Mouse (Mus musculus): Measurements from ENCODE around the gene Tmem189. TPM values are rescaled to one million over a fixed set of nuclear protein-coding genes. Genes with fewer than 3 reads are reported as not detected.
"Not testable (repeated sequence)": the region's sequence is repeated elsewhere in the genome, so short reads cannot be mapped to it uniquely, and the experiment has no call there.

The Tmem189 gene
- polyA plus RNA-seq, 1 experiment from 2014 or later, result 40.1 TPM

- WGBS, result 85% methylated on average over 4 of the region's 4 CpGs
- no peak overlapping the region for H3K27ac ChIP-seq
- ATAC-seq (ENCODE audit: low FRiP score, low read depth), result no peak
- no peak overlapping the region for H3K4me3 ChIP-seq
- H3K4me1 ChIP-seq, result peaks cover 37% of the 10 kb centered on the region
- H3K4me2 ChIP-seq (replicated peaks), result no peak overlapping the region
- peak overlapping the region; percentile 92; the same call in 1 of the 2 replicates for H3K9ac ChIP-seq
- H3K27me3 ChIP-seq, result 0 out of 2 replicates have a peak, but pooled peaks cover 5% of the 10 kb centered on the region
- peaks cover 32% of the 10 kb centered on the region for H3K36me3 ChIP-seq
- H3K9me3 ChIP-seq, result no peaks in the 10 kb centered on the region
These were observed 31.6 kb downstream of the Tmem189 start for GRCm38 (mm10) chr2:167657973-167658372.

DNA sequence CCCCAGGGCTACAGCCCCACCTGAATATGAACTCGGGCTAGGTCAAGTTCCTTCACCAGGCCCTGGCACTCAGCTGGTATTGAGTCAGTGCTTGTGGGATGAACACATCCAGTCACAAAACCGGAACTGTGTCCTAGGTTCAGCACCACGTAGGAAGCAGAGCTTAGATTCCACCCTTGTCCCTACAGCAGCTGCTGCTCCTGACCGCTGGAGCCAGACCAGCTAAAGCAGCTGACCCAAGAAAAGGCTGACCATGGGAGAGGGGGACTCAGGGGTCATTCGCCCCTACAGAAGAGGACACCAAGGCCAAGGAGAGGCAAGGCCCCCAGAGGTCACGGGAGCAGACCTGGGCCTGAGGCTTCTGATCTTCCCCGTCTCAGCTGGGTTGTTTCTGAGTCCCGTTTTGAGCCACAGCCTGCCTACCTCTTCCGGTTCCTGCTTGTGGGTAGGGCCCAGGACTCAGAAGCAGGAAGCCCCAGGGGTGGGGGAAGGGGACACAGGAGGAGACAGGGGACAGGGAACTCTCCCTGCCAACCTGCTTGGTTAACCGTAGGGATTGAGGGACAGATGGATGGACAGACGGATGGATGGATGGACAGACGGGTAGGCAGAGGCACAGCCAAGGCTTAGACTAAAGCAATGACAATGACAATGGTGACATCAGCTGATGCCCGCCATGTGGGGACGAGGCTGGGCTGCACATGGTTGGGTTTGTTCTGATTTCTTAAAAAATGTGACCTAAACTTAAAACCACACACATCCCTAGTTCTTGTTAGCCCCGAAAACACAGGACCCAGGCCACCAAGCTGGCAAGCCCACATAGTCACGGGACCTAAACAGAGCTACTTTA lies 32.8 kb downstream of the Tmem189 start:
- WGBS, result 85% methylated on average over 16 of the region's 16 CpGs
- Histone ChIP-seq H3K36me3 (peaks cover 43% of the 10 kb centered on the region), H3K9ac (no peak overlapping the region), H3K27me3 (no peaks in the 10 kb centered on the region), H3K4me2 (replicated peaks) (no peak overlapping the region), H3K4me1 (peaks cover 30% of the 10 kb centered on the region), H3K27ac (no peak overlapping the region), H3K9me3 (no peaks in the 10 kb centered on the region), H3K4me3 (no peak overlapping the region)
- ATAC-seq (ENCODE audit: low FRiP score, low read depth), result no peak

- Histone ChIP-seq H3K4me3 (no peak overlapping the region), H3K9me3 (no peaks in the 10 kb centered on the region), H3K9ac (no peak overlapping the region), H3K4me2 (replicated peaks) (no peak overlapping the region), H3K27me3 (no peaks in the 10 kb centered on the region), H3K27ac (no peak overlapping the region), H3K4me1 (peaks cover 21% of the 10 kb centered on the region), H3K36me3 (peaks cover 59% of the 10 kb centered on the region)
- 79% methylated on average over 10 of the region's 10 CpGs for WGBS
- no peak for ATAC-seq (ENCODE audit: low FRiP score, low read depth)
These were observed 34.6 kb downstream of the Tmem189 start for GRCm38 (mm10) chr2:167654911-167655600.

DNA sequence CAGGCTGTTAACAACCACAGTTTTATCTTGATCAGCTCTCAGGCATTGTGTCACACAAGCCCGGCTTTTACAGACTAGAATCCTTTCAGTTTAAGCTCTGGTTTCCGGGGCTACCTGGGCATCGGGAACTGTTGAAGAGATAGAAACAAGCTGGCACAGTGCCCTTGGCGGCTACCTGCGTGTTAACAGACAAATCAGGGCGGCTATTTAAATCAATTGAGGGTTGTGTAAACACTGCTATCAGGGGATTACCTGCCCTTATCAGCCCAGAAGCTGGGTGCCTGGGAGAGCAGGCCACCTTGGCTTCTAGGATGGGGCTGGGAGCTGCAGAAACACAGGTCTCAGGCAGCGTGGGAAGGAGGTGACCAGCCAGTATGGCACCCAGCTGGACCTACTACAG lies 36.9 kb downstream of the Tmem189 start:
- 83% methylated on average over 7 of the region's 7 CpGs for WGBS
- peaks cover 72% of the 10 kb centered on the region for H3K36me3 ChIP-seq

DNA sequence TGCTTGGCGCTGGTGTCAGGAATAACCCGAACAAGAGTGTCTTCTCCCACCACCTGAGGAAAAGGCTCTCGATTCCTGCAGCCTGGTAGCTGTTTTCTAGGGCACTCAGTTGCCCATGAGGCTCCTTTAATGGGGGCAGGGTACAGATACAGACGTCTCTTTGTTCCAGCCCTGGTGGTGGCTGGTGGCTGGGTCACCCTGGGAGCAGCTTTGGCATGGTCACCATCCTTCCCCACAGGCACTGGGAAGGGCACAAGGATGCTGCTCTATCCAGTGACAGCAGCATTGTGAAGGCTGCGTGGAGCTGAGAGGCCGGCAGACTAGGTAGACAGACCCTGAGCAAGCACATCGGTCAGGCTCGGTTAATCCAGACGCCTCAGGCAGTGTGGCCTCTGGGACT lies 38.0 kb downstream of the Tmem189 start:
- H3K27ac ChIP-seq, result no peak overlapping the region
- no peaks in the 10 kb centered on the region for H3K9me3 ChIP-seq
- H3K27me3 ChIP-seq, result no peaks in the 10 kb centered on the region
- H3K36me3 ChIP-seq, result peaks cover 74% of the 10 kb centered on the region
- no peak for ATAC-seq (ENCODE audit: low FRiP score, low read depth)
- WGBS, result 93% methylated on average over 9 of the region's 9 CpGs
- H3K4me3 ChIP-seq, result no peak overlapping the region
- H3K4me1 ChIP-seq, result peaks cover 4% of the 10 kb centered on the region; the same call in 1 of the 2 replicates
- H3K4me2 ChIP-seq (replicated peaks), result no peak overlapping the region
- no peak overlapping the region for H3K9ac ChIP-seq

More for the DNA sequence above, 36.9 kb downstream of the Tmem189 start:
- H3K9ac ChIP-seq, result no peak overlapping the region
- no peak overlapping the region for H3K4me2 ChIP-seq (replicated peaks)
- H3K4me3 ChIP-seq, result no peak overlapping the region
- ATAC-seq (ENCODE audit: low FRiP score, low read depth), result no peak
- H3K9me3 ChIP-seq, result no peaks in the 10 kb centered on the region
- no peak overlapping the region for H3K27ac ChIP-seq
- H3K27me3 ChIP-seq, result no peaks in the 10 kb centered on the region
- peaks cover 4% of the 10 kb centered on the region; the same call in 1 of the 2 replicates for H3K4me1 ChIP-seq

DNA sequence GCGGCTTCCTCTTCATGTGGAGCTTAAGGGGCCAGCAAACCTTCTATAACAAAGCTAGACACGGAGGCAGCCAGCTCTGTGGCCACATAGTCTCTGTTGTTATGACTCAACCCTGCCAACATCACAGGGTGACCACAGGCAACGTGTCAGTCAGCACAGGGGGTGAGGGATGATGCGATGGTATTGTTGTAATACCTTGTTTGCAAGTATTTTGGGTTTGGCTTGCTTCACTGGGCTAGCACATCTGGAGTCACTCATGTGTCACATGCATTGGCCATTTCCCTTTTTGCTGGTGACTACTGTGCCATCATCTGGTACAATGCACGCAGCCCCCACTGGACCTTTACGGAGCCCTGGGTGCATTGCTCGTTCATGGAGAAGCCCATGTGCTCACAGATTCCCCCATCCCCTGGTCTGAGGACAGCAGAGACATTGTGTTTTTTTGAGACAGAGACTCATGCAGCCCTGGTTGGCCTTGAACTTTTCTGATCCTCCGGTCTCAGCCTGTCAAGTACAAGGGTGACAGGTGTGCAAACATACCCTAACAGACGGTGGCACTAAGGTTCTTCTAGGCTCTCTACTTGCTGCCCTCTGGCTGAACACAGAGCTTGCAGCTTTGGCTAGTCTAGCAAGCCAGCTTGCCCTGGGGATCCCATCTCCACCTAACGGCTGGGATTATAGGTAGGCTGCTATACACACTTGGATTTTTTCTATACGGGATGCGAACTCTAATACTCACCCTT lies 40.2 kb downstream of the Tmem189 start:
- no peak overlapping the region for H3K9ac ChIP-seq
- no peaks in the 10 kb centered on the region for H3K4me1 ChIP-seq
- H3K4me2 ChIP-seq (replicated peaks), result no peak overlapping the region
- 86% methylated on average over 12 of the region's 12 CpGs for WGBS
- H3K9me3 ChIP-seq, result no peaks in the 10 kb centered on the region
- peaks cover 85% of the 10 kb centered on the region for H3K36me3 ChIP-seq
- no peak overlapping the region for H3K4me3 ChIP-seq
- H3K27me3 ChIP-seq, result no peaks in the 10 kb centered on the region
- no peak overlapping the region for H3K27ac ChIP-seq
- ATAC-seq (ENCODE audit: low FRiP score, low read depth), result no peak

DNA sequence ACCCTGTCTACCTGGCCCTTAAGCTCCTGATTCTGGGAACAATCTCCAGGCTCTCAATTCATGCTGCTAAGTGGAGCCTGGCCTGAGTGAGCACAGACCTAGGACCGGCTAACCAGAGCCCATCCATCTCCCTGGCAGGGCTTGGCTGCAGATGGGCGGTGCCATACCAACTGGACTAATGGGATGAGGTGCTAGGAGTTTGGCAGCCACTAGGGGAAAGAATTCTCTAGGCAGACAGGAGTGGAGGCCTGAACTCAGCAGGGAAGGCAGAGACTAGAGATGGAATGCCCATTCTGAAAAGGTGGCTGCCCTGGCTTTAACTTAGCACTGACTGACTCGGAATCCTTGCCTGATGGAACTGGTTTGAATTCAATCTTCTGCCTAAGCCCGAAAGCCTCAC lies 43.2 kb downstream of the Tmem189 start:
- Histone ChIP-seq H3K9me3 (no peaks in the 10 kb centered on the region), H3K36me3 (peaks cover 76% of the 10 kb centered on the region), H3K27ac (no peak overlapping the region), H3K27me3 (no peaks in the 10 kb centered on the region), H3K4me1 (no peaks in the 10 kb centered on the region), H3K9ac (no peak overlapping the region), H3K4me2 (replicated peaks) (no peak overlapping the region), H3K4me3 (no peak overlapping the region)
- 68% methylated on average over 4 of the region's 4 CpGs for WGBS
- ATAC-seq (ENCODE audit: low FRiP score, low read depth), result no peak

DNA sequence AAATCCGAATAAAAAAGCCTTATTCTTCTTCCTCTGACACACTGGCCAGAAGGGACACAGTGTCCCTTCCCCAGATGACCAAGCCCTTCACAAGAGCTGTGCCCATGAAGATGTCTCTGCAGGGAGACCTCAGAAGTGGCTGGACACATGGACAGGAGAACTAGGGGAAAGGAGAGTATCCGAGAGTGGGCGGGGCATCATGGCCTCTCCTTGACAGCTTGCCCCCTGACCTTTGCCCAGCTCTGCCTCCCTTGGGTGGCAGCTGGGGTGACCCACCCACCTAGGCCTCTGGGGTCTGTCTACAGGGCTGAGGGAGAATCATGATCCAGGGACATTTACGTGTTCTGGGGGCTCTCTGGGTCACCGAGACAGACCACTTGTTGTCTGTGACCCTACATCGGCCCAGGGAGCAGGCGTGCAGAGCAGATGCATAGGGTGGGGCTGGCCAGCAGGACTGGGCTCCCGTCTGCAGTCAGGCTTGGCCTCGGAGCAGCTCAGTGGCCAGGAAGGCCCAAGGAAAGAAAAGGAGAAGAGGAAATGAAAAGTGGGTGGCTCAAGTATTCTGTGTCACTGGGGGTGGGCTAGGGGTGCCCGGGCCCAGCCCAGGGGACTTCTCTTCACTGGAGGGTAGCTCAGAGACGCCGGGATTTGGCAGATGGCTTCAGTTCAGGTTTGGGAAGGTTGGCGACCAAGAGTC lies 46.1 kb downstream of the Tmem189 start:
- H3K27ac ChIP-seq; ATAC-seq (ENCODE audit: low FRiP score, low read depth): not testable (repeated sequence)
- H3K36me3 ChIP-seq, result peaks cover 53% of the 10 kb centered on the region

GRCm38 (mm10) chr2:167642164-167642563 lies 47.5 kb downstream of the Tmem189 start:
- Histone ChIP-seq H3K9me3 (0 out of 2 replicates have a peak, but pooled peaks cover 5% of the 10 kb centered on the region), H3K4me2 (replicated peaks) (no peak overlapping the region), H3K4me3 (no peak overlapping the region), H3K27me3 (no peaks in the 10 kb centered on the region), H3K9ac (no peak overlapping the region), H3K36me3 (peaks cover 43% of the 10 kb centered on the region), H3K27ac (no peak overlapping the region), H3K4me1 (no peaks in the 10 kb centered on the region)
- ATAC-seq (ENCODE audit: low FRiP score, low read depth), result no peak
- WGBS, result 90% methylated on average over 6 of the region's 6 CpGs

More for the DNA sequence above, 46.1 kb downstream of the Tmem189 start:
- 82% methylated on average over 13 of the region's 13 CpGs for WGBS
- H3K9ac ChIP-seq; H3K4me1 ChIP-seq; H3K4me2 ChIP-seq (replicated peaks); H3K9me3 ChIP-seq; H3K27me3 ChIP-seq; H3K4me3 ChIP-seq: not testable (repeated sequence)

GRCm38 (mm10) chr2:167641337-167641736 lies 48.3 kb downstream of the Tmem189 start:
- Histone ChIP-seq H3K27ac (no peak overlapping the region), H3K9ac (no peak overlapping the region), H3K9me3 (0 out of 2 replicates have a peak, but pooled peaks cover 5% of the 10 kb centered on the region), H3K36me3 (peaks cover 40% of the 10 kb centered on the region), H3K27me3 (no peaks in the 10 kb centered on the region), H3K4me3 (no peak overlapping the region), H3K4me2 (replicated peaks) (no peak overlapping the region), H3K4me1 (no peaks in the 10 kb centered on the region)
- 51% methylated on average over 8 of the region's 8 CpGs for WGBS
- no peak for ATAC-seq (ENCODE audit: low FRiP score, low read depth)

- WGBS, result 86% methylated on average over 3 of the region's 3 CpGs
- Histone ChIP-seq H3K9me3 (0 out of 2 replicates have a peak, but pooled peaks cover 5% of the 10 kb centered on the region), H3K27me3 (no peaks in the 10 kb centered on the region), H3K4me1 (no peaks in the 10 kb centered on the region), H3K4me2 (replicated peaks) (no peak overlapping the region), H3K27ac (no peak overlapping the region), H3K4me3 (no peak overlapping the region), H3K9ac (no peak overlapping the region), H3K36me3 (peaks cover 29% of the 10 kb centered on the region)
- no peak for ATAC-seq (ENCODE audit: low FRiP score, low read depth)
These were observed 49.3 kb downstream of the Tmem189 start for GRCm38 (mm10) chr2:167640279-167640678.
